Mouse (Mus musculus) common myeloid progenitor, adult 5-6 weeks (primary cell): ENCODE measurements around the gene Foxj3. TPM values are rescaled to one million over a fixed set of nuclear protein-coding genes. Genes with fewer than 3 reads are reported as not detected.
"Not testable (repeated sequence)": the region's sequence is repeated elsewhere in the genome, so short reads cannot be mapped to it uniquely, and the experiment has no call there.

Experiments used
- ATAC-seq: replicated peaks from 2 replicates; pipeline ENCODE4 v1.8.0; 2016; ENCODE audit warnings: low read depth, mild to moderate bottlenecking, moderate TSS enrichment, inconsistent platforms; ENCODE audit not compliant: poor library complexity, severe bottlenecking
- total RNA-seq: library from RNA; stranded (forward); fragments of 200-1000, 187-1606 nt; gene quantifications from 2 replicates; pipeline ENCODE4 v1.2.3, GENCODE M21; 2017

The Foxj3 gene
- 24.4 and 27.5 TPM in 2 replicates for total RNA-seq

- not testable (repeated sequence) for ATAC-seq
These were observed at the start of gene Foxj3 for GRCm38 (mm10) chr4:119536615-119537014. Foxj3 (plus strand) TSS chr4:119537004.

GRCm38 (mm10) chr4:119489666-119490065, 47.1 kb upstream of the Foxj3 start:
- no peak for ATAC-seq

- ATAC-seq = no peak
These were observed 46.0 kb upstream of the Foxj3 start for GRCm38 (mm10) chr4:119490806-119491205.

GRCm38 (mm10) chr4:119492291-119492932, 44.4 kb upstream of the Foxj3 start, which contains the start of gene Rimkla:
Rimkla (minus strand) TSS chr4:119492628.
- ATAC-seq = peak; percentile 76

- ATAC-seq = no peak
These were observed 43.9 kb upstream of the Foxj3 start for GRCm38 (mm10) chr4:119492933-119493327.

GRCm38 (mm10) chr4:119498319-119498848, 38.4 kb upstream of the Foxj3 start:
- ATAC-seq = no peak

GRCm38 (mm10) chr4:119511591-119511990, 25.2 kb upstream of the Foxj3 start:
- no peak for ATAC-seq

- ATAC-seq = no peak
These were observed 24.1 kb upstream of the Foxj3 start for GRCm38 (mm10) chr4:119512731-119513141.

GRCm38 (mm10) chr4:119523575-119523974, 13.2 kb upstream of the Foxj3 start:
- ATAC-seq = no peak

GRCm38 (mm10) chr4:119524010-119524409, 12.8 kb upstream of the Foxj3 start:
- ATAC-seq = no peak

GRCm38 (mm10) chr4:119524466-119524865, 12.3 kb upstream of the Foxj3 start:
- no peak for ATAC-seq

GRCm38 (mm10) chr4:119526329-119526845, 10.4 kb upstream of the Foxj3 start:
- no peak for ATAC-seq

- no peak for ATAC-seq
These were observed 5.0 kb upstream of the Foxj3 start for GRCm38 (mm10) chr4:119531813-119532212.

- ATAC-seq = no peak
These were observed 1.7 kb upstream of the Foxj3 start for GRCm38 (mm10) chr4:119535103-119535502.

- ATAC-seq = no peak
These were observed 632 bp downstream of the Foxj3 start for GRCm38 (mm10) chr4:119537436-119537835.

- ATAC-seq = peak; percentile 93
These were observed 2.4 kb downstream of the Foxj3 start, which contains the start of gene Frg2f1 for GRCm38 (mm10) chr4:119539031-119539824. Frg2f1 (minus strand) TSS chr4:119539529.

- peak; percentile 41 for ATAC-seq
These were observed 3.2 kb downstream of the Foxj3 start for GRCm38 (mm10) chr4:119539836-119540532.

GRCm38 (mm10) chr4:119540533-119540890, 3.7 kb downstream of the Foxj3 start:
- ATAC-seq = no peak

- no peak for ATAC-seq
These were observed 14.1 kb downstream of the Foxj3 start for GRCm38 (mm10) chr4:119550864-119551263.

GRCm38 (mm10) chr4:119555466-119555865, 18.7 kb downstream of the Foxj3 start:
- ATAC-seq = no peak
